Mouse (Mus musculus) adrenal gland, postnatal 14 days (tissue): Measurements from ENCODE around the gene Ppbp. TPM values are rescaled to one million over a fixed set of nuclear protein-coding genes. Genes with fewer than 3 reads are reported as not detected.

Experiments
- DNase-seq: peaks from one replicate; pipeline ENCODE4 v3.0.0; 2021; ENCODE audit warnings: mixed read lengths
- long read RNA-seq, 2 experiments: library from polyadenylated mRNA; stranded (forward); transcript quantifications; one replicate each; pipeline ENCODE4 v2.0.0; 2021
- total RNA-seq: library from RNA; stranded (reverse); gene quantifications from 2 replicates; pipeline ENCODE4 v1.2.3, GENCODE M21; 2021

Ppbp gene
- total RNA-seq = 5.4 and 5.9 TPM in 2 replicates
- long read RNA-seq, experiment 1 = 0 reads
- long read RNA-seq, experiment 2, partial matches to known transcripts = 0 of 3 reads
- long read RNA-seq, experiment 2, other reads (novel, unspliced or antisense) = 0 of 3 reads

DNA sequence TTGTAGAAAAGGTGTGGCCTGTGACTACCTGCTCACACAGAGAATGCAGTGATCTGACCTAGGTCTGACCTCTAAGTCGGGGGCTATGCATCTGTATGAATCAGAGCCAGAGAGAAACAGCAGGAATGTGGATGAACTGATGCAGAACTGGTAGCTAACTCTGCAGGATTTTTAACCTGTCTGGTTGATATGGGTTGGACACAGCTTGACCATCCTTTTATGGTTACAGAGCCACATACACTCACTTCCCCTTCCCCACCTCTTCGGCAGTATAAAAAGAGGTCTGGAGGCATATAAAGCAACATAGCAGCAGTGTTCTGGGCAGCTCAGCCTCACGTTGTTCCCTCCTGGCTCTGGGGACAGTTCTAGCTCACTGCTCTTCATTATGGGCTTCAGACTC is at the start of gene Ppbp:
Gene Ppbp (plus strand): TSS at position 301 of the 400 bp plus-strand sequence.
- no peak for DNase-seq

DNA sequence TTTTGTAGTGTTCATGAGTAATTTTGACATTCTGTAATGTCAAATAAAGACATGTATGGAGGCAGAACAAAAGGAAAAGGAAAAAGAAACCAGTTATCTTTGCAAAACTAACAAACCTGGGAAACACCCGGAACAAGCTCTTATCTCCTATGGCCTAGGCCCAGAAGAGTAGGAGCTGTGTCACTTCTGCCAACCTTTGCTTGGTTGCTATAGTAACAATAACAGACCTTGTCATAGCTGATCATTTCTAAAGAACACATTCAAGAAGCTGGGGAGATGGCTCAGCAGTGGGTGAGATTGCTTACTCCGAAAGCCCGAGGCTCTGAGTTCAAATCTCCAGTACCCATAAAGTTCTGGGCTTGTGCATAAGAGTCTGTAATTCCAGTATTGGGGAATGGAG is 45.7 kb upstream of the Ppbp start:
- no peak for DNase-seq

- no peak for DNase-seq
Observed at GRCm38 (mm10) chr5:90728254-90728653, 40.1 kb upstream of the Ppbp start.

DNA sequence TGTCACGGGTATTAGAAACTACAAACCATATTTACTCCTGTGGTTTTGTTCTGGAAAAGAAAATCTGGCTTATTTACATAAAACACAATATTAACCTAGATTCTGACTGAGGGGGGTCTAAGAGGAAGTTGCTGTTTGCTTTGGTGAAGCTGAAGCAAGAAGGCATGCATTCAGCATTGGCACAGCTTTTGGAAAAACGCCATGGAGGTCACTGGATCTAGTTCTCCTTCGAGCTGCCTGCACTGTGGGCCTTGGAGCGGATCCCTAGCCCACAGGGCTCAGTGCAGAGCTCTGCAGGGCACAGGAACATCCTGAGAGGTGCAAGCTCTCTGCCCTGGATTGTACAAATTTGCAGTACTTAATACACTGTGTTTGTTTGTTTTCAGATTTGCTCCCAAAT is 36.8 kb upstream of the Ppbp start:
- peak; percentile 31 for DNase-seq

DNA sequence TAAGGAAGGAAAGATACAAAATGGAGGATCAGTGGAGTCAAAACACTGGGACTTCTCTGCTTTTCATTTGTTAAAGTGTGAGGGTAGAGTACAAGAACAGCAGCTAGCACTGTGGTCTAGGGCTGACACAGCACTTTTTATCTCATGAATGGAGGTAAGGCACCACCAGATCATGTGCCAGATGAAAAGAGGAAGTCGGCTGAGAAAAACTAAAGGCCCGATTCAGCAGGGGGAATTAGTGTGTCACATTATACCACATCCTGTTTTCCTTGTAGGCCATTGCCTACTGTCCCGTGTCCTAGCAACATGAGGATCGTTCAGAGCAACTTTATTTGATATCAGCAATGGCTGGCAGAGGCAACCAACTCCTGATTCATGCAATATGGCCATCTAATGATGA is 26.3 kb upstream of the Ppbp start:
- no peak for DNase-seq

- no peak for DNase-seq
Observed at GRCm38 (mm10) chr5:90753934-90754333, 14.4 kb upstream of the Ppbp start.

GRCm38 (mm10) chr5:90758020-90758605 is 10.2 kb upstream of the Ppbp start:
- no peak for DNase-seq

GRCm38 (mm10) chr5:90759077-90760065 is 8.9 kb upstream of the Ppbp start, which contains the start of gene Cxcl5:
TSS of gene Cxcl5 (plus strand) at chr5:90759360.
- no peak for DNase-seq

GRCm38 (mm10) chr5:90760303-90760702 is 8.0 kb upstream of the Ppbp start:
- no peak for DNase-seq

GRCm38 (mm10) chr5:90760844-90761243 is 7.5 kb upstream of the Ppbp start:
- DNase-seq = no peak

- DNase-seq = no peak
Observed at GRCm38 (mm10) chr5:90761834-90762233, 6.5 kb upstream of the Ppbp start.

DNA sequence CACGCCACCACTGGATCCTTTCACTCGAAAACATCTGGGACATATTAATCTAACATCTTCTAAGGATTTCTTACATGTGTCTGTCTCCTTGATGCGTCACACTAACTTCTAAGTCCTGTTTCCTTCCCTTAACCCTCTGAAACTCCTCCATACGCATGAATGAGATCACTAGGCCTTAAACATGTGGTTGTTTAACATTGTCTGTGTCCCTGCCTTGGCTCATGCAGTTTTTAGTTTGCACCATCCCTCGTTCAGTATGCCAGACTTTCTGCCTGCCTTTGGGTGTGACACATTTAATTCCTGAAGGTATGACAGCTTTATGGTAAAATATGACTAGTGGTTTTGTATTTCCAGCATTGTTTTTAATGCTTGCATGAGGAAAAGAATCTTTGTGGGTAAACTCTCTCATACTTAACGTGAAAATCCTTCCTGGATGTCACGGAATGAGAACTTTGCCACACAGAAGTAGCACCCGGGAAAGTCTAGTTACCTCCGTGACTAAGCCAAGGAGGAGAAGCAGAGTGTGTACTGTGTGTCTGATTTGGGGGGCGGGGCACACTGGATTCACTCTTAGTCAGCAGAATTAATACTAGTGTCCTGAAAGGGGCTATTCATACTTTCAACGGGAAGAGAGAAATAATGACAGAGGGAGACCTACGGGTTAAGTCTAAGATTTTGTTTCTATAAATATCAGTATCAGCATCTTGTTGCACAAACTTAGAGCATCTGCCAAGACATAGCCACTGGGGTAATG is 4.2 kb upstream of the Ppbp start:
- DNase-seq = no peak

DNA sequence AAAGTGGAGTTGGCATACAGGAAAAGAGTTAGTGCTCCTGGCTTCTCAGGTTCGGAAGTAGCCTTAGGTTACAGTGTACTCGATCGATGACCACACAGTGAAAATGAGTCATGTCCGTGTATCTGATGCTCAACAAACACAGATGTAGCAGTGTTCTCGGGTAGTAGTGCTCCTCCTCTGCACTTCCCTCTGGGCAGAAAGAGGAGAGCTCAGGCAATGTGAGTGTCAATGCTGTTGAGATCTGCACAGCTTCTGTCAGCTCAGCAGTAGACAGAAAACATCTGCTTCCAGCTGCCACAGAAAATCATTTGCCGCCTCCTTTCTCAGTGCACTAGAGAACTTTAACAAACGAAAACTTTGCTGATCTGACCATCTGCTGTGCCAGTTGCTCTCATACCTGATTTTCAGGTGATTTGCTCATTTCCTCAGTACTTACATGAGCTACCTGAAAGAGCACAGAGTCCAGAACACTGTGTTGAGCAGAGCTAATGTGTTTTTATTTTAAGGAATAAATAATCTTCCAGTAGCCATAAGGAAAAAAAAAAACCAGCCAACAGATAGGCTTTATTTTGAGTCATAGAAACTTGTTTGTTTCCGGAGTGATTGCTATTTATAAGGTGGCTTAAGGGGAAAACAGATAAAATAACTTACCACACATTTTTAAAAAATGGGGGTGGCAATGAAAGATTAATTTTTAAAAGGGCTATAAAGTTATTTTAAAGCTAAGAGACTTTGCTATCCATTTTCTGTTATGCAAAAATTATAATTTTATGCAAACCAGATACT is 2.3 kb upstream of the Ppbp start:
- DNase-seq = no peak

DNA sequence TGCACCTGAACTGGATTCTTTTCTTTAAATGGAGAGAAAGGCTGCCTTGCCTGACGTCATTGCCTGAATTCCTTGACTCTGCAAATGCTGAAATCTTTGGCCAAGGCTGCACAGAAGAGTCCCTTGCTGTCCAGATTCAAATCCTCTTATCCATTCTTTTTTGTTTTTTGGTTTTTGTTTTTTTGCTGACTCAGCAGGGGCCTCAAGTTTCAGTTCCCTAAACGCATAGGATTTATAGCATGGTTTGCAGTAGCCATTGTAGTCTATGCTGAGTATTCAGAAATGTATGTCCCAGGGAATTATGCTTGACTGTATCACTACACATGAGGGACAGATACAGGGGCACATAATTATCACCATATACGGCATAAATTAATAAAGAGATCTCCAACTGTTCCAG is 3.1 kb downstream of the Ppbp start:
- DNase-seq = no peak

- peak; percentile 38 for DNase-seq
Observed at GRCm38 (mm10) chr5:90771880-90772653, 3.7 kb downstream of the Ppbp start, which contains the start of gene Pf4. TSS of gene Pf4 (plus strand) at chr5:90772435.

GRCm38 (mm10) chr5:90775562-90775961 is 7.2 kb downstream of the Ppbp start:
- DNase-seq = no peak

DNA sequence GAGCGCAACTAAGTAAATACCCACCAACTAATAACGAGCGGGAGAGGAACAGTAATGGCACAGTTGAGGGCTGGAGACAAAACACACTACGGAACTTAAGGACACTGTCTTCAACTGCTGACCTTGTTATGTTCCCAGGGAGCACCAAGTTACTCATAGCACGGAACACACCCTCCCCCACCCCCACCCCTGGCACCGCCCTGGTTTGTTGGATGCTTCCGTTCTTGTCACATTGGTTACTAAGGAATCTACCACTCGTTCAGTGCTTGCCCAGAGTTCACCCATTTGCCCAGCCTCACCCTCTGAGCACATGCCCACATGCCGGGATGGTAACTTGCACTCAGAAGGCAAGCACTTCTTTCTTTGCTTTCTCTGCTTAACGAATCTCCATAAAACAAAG is 9.3 kb downstream of the Ppbp start:
- no peak for DNase-seq

DNA sequence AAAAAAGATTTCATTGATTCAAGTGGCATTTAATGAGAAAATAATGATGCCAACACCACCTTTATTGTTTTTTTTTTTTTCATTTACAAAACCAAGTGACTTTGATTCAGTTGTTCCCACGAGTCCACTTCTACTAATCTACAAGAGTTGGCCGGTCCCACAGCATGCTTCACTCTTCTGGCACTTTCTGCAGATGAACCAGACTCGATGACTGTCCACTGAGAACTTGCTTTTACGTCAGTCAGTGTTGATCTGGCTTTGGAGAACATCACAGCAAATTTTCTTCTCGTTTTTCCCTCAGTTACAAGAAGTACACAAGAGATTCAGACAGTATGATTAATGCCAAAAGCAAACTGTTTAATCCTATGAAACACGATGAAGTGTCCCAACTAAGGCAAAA is 10.5 kb downstream of the Ppbp start:
- DNase-seq = no peak

DNA sequence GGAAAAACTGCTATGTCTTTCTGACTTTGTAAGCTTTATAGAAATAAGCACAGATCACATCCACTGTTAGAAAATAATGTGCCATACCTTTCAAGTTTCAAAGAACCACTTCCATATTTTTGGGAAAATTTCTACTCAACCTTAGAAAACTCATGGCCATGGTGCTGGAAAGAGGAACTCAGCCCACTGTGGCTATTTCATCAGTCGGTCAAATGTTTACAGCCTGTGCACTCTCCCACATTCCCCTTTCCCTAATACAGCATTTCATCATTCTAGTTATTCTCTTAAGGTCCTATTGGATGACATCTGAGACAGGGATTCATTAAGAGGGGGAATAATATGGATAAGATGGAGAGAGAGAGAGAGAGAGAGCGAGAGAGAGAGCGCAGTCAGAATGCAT is 15.4 kb downstream of the Ppbp start:
- DNase-seq = no peak

- peak; percentile 23 for DNase-seq
Observed at GRCm38 (mm10) chr5:90785659-90786588, 17.6 kb downstream of the Ppbp start, which contains the start of gene Cxcl3. TSS of gene Cxcl3 (plus strand) at chr5:90786103.
